In the genomic region with DNA sequence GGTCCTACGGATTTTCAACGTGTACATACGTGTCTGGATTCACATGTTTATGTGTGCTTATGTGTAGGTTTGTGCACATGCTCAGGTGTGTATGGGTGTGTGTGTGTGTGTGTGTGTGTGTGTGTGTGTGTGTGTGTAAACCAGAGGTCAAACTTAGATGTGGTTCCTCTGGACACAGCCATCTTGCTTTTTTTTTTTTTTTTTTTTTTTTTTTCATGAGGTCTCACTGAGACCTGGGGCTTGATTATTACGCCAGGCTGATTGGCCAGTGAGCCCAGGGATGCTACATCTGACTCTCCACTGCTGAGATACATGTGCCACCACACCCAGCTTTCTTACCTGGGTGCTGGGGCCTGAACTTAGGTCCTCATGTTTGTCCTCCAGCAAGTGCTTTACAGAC, we compare ENCODE assay signal across 28 mouse cellular contexts. TPM values are rescaled to one million over a fixed set of nuclear protein-coding genes. Genes with fewer than 3 reads are reported as not detected.
"Had no signal": no experiment of that assay in that cellular context is flagged by ENCODE, and none has a peak within 500 bp of the region (broad histone marks: within the 10 kb centered on the region; RNA-seq: fewer than 3 reads in every experiment).

No protein-coding gene starts in this region.

- H3K9me3 ChIP-seq: liver, embryonic 12.5 days; midbrain, embryonic 10.5 days; midbrain, embryonic 12.5 days; neural tube, embryonic 13.5 days; neural tube, embryonic 15.5 days; stomach, embryonic 15.5 days had no signal

- DNase-seq: lung, adult 18-20 months; lung, embryonic 14.5 days; lung, postnatal 10 days; lung, postnatal 4 days; midbrain, embryonic 14.5 days; retina, postnatal 1 day; right cerebral cortex, adult 18-20 months; right cerebral cortex, postnatal 25 days; right cerebral cortex, postnatal 4 days; spleen, adult 18-20 months; thymus, adult 2 months; thymus, postnatal 25 days; thymus, postnatal 4 days had no signal

- H3K36me3 ChIP-seq: liver, embryonic 12.5 days; midbrain, embryonic 10.5 days; midbrain, embryonic 12.5 days; neural tube, embryonic 13.5 days; neural tube, embryonic 15.5 days; stomach, embryonic 15.5 days had no signal

- H3K9ac ChIP-seq: liver, embryonic 12.5 days; liver, embryonic 14.5 days; lung, embryonic 14.5 days; midbrain, embryonic 12.5 days; neural tube, embryonic 13.5 days; neural tube, embryonic 15.5 days; stomach, embryonic 15.5 days had no signal

- H3K4me2 ChIP-seq: liver, embryonic 12.5 days; lung, embryonic 14.5 days; midbrain, embryonic 12.5 days; neural tube, embryonic 13.5 days; neural tube, embryonic 15.5 days; stomach, embryonic 15.5 days had no signal

- H3K4me1 ChIP-seq: liver, embryonic 12.5 days; midbrain, embryonic 10.5 days; neural tube, embryonic 13.5 days; neural tube, embryonic 15.5 days; stomach, embryonic 15.5 days had no signal

- H3K27ac ChIP-seq: liver, embryonic 12.5 days; liver, embryonic 14.5 days; midbrain, embryonic 10.5 days; midbrain, embryonic 12.5 days; neural tube, embryonic 13.5 days; neural tube, embryonic 15.5 days; stomach, embryonic 15.5 days had no signal

- H3K4me3 ChIP-seq: liver, embryonic 12.5 days; midbrain, embryonic 10.5 days; midbrain, embryonic 12.5 days; neural tube, embryonic 13.5 days; neural tube, embryonic 15.5 days; stomach, embryonic 15.5 days had no signal

- H3K27me3 ChIP-seq: liver, embryonic 12.5 days; midbrain, embryonic 12.5 days; neural tube, embryonic 13.5 days; neural tube, embryonic 15.5 days; stomach, embryonic 15.5 days had no signal

RNA-seq across cellular contexts. Expression of a gene that starts 22.9 kb away (rescaled TPM):
- total RNA-seq: megakaryocyte, adult 5-6 weeks had no signal

RNA-seq across cellular contexts. Expression of a gene that starts 24.5 kb away (rescaled TPM):
- total RNA-seq: megakaryocyte, adult 5-6 weeks; megakaryocyte-erythroid progenitor cell, adult 5-6 weeks had no signal
- polyA plus RNA-seq: lung, embryonic 14.5 days; lung, embryonic 16.5 days; midbrain, embryonic 10.5 days; midbrain, embryonic 12.5 days; midbrain, embryonic 14.5 days; midbrain, embryonic 16.5 days; neural tube, embryonic 11.5 days; neural tube, embryonic 15.5 days had no signal

RNA-seq across cellular contexts. Expression of a gene that starts 27.8 kb away (rescaled TPM):
- total RNA-seq: megakaryocyte, adult 5-6 weeks; megakaryocyte-erythroid progenitor cell, adult 5-6 weeks had no signal
- polyA plus RNA-seq: liver, embryonic 12.5 days; liver, embryonic 14.5 days; liver, embryonic 16.5 days; lung, embryonic 14.5 days; midbrain, embryonic 10.5 days; midbrain, embryonic 12.5 days; midbrain, embryonic 14.5 days; midbrain, embryonic 16.5 days; neural tube, embryonic 11.5 days; neural tube, embryonic 13.5 days; neural tube, embryonic 15.5 days; small intestine, adult 2 months; stomach, embryonic 15.5 days; thymus, adult 2 months; urinary bladder, adult 2 months had no signal
